Comparison of ENCODE assay signal across 22 mouse cellular contexts in the genomic region with DNA sequence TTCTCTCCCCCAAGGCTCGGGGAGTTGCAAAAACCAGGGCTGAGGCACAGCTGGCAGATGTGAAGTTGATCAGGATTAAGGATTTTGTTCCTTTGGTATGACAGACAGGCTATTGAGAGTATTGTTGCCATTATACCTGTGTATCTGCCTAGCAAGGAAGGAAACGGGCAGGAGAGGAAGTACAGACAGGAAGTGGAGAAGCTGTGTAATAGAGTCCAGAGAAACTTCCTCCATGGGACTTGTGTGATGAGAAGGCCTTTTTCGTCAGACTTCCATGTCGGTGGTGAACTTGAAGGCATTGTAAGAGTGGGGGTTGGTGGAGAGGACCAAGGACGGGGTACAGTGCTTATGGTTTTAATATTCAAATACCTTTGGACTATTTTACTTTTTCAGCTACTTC. TPM values are rescaled to one million over a fixed set of nuclear protein-coding genes. Genes with fewer than 3 reads are reported as not detected.
DNase-seq lines count a peak whose midpoint lies in the region; ATAC-seq and TF ChIP-seq lines count a peak whose summit lies in the region.
"Had no signal": no experiment of that assay in that cellular context is flagged by ENCODE, and none has a peak within 500 bp of the region (broad histone marks: within the 10 kb centered on the region; RNA-seq: fewer than 3 reads in every experiment).

No protein-coding gene starts in this region.

- no peaks in the 10 kb centered on the region for H3K27me3 ChIP-seq in heart, adult 2 months (ENCODE audit: control insufficient read depth, insufficient read depth, low read length)
- H3K27me3 ChIP-seq: embryonic facial prominence, embryonic 12.5 days; forebrain, embryonic 13.5 days; limb, embryonic 13.5 days; neural tube, embryonic 12.5 days had no signal

- WGBS in heart, adult 2 months, result 43% methylated on average over 5 of the region's 5 CpGs

- H3K36me3 ChIP-seq in heart, adult 2 months (ENCODE audit: control insufficient read depth, insufficient read depth, low read length), result peaks cover 3% of the 10 kb centered on the region

- intact Hi-C loops in heart, adult 2 months (cut with DNase I), result loop anchor here (5.0 kb wide), 1 partner anchor 64 kb away; the partner anchor contains the start of gene Arih1
- intact Hi-C loops in left cerebral cortex, adult 2 months (cut with DNase I), result loop anchor here (5.0 kb wide), 1 partner anchor 119 kb away; no protein-coding TSS in a partner anchor
- intact Hi-C loops in left cerebral cortex, postnatal 14 days (cut with DNase I), result no loop called here

- TF ChIP-seq EP300 in heart, adult 2 months (IDR thresholded peaks at IDR 0.05; ENCODE audit: insufficient read depth, low read depth, low read length), result no peak

- peak overlapping the region; percentile 31 for H3K27ac ChIP-seq in heart, adult 2 months
- H3K27ac ChIP-seq in left cerebral cortex, adult 2 months, result peak overlapping the region; percentile 45
- H3K27ac ChIP-seq: embryonic facial prominence, embryonic 12.5 days; forebrain, embryonic 13.5 days; hindbrain, embryonic 14.5 days; limb, embryonic 13.5 days; neural tube, embryonic 12.5 days had no signal

- peaks cover 13% of the 10 kb centered on the region for H3K4me1 ChIP-seq in heart, adult 2 months (ENCODE audit: control insufficient read depth, insufficient read depth, low read length)
- H3K4me1 ChIP-seq: embryonic facial prominence, embryonic 12.5 days; forebrain, embryonic 13.5 days; limb, embryonic 13.5 days; neural tube, embryonic 12.5 days had no signal

- TF ChIP-seq CTCF in heart, adult 2 months (IDR thresholded peaks at IDR 0.05), result no peak
- TF ChIP-seq CTCF in left cerebral cortex, adult 2 months (IDR thresholded peaks at IDR 0.05), result no peak

- H3K9ac ChIP-seq in heart, adult 2 months (ENCODE audit: low read depth, low read length), result no peak overlapping the region
- H3K9ac ChIP-seq: embryonic facial prominence, embryonic 12.5 days; forebrain, embryonic 13.5 days; hindbrain, embryonic 14.5 days; limb, embryonic 13.5 days; neural tube, embryonic 12.5 days had no signal

- no peak for DNase-seq in heart, adult 2 months
- no peak for DNase-seq in heart, adult 11 months
- DNase-seq in left cerebral cortex, adult 2 months (ENCODE audit: extremely low spot score in 1 of 2, low spot score in 2 of 2), result no peak
- DNase-seq in left cerebral cortex, postnatal 14 days (ENCODE audit: low spot score in 2 of 2), result no peak
- DNase-seq in cerebellum, adult 11 months, result no peak
- DNase-seq: cerebellum, adult 9-10 months; thymus, adult 2 months had no signal

- no peak overlapping the region for H3K4me3 ChIP-seq in heart, adult 2 months
- no peak overlapping the region for H3K4me3 ChIP-seq in left cerebral cortex, adult 2 months
- H3K4me3 ChIP-seq: embryonic facial prominence, embryonic 12.5 days; erythroblast, embryonic 14.5 days; forebrain, embryonic 13.5 days; limb, embryonic 13.5 days; neural tube, embryonic 12.5 days had no signal

- 0 out of 2 replicates have a peak, but pooled peaks cover 1% of the 10 kb centered on the region for H3K79me2 ChIP-seq in heart, adult 2 months (replicated peaks; ENCODE audit: control insufficient read depth, insufficient read depth, low read length)

- peak; percentile 65 to 67; a peak in 3 of 4 replicates for ATAC-seq in hematopoietic stem cell, adult 5-6 weeks (replicated peaks in 1 of 2; ENCODE audit: insufficient read depth in 1 of 2, low FRiP score in 2 of 2, low TSS enrichment in 1 of 2, low read depth in 1 of 2, poor library complexity in 2 of 2, severe bottlenecking in 2 of 2)
- ATAC-seq in neutrophil, adult 5-6 weeks (ENCODE audit: extremely low read depth, insufficient number of reproducible peaks, low FRiP score, poor library complexity, severe bottlenecking), result peak; percentile 59; the same call in 1 of the 2 replicates
- ATAC-seq in inflammation-experienced regulatory T-cells, adult 6 months, result no peak
- ATAC-seq: forebrain, embryonic 13.5 days; intestine, embryonic 16.5 days had no signal

- no peak for TF ChIP-seq POLR2A in heart, adult 2 months (IDR thresholded peaks at IDR 0.05; ENCODE audit: insufficient read depth, low read depth, low read length)

RNA-seq across cellular contexts. Expression of gene Tmem202, which starts 11.4 kb away (rescaled TPM):
- total RNA-seq in heart, adult 2 months (2021), result under 1 TPM; 0.37 to 0.84 TPM
- 0.16 and 0.29 TPM in 2 replicates for polyA plus RNA-seq in heart, adult 2 months (2012; rRNA removed)
- 1 to 10 TPM; 3.7 to 4.1 TPM for total RNA-seq in left cerebral cortex, adult 2 months (2021)
- 1 to 10 TPM; 2.0 to 3.5 TPM for total RNA-seq in left cerebral cortex, postnatal 14 days (2021)
- total RNA-seq in hematopoietic stem cell, adult 5-6 weeks (2017), result not detected in 2 replicates
- total RNA-seq in neutrophil, adult 5-6 weeks (2017), result 5.4 and 6.2 TPM in 2 replicates
- not detected for polyA plus RNA-seq in inflammation-experienced regulatory T-cells, adult 6 months (2017; shearing (Covaris generic))
- polyA plus RNA-seq: embryonic facial prominence, embryonic 12.5 days; erythroblast, embryonic 14.5 days; forebrain, embryonic 13.5 days; kidney, embryonic 14.5 days; liver, embryonic 16.5 days; neural tube, embryonic 12.5 days; stomach, embryonic 16.5 days had no signal

RNA-seq across cellular contexts. Expression of gene Hexa, which starts 11.7 kb away (rescaled TPM):
- 10 to 100 TPM; 46.9 to 51.7 TPM for total RNA-seq in heart, adult 2 months (2021)
- polyA plus RNA-seq in heart, adult 2 months (2012; rRNA removed), result 50.6 and 64.4 TPM in 2 replicates
- 10 to 100 TPM; 49.3 to 53.1 TPM for total RNA-seq in left cerebral cortex, adult 2 months (2021)
- total RNA-seq in left cerebral cortex, postnatal 14 days (2021), result 10 to 100 TPM; 40.1 to 43.3 TPM
- total RNA-seq in hematopoietic stem cell, adult 5-6 weeks (2017), result 62.5 and 69.7 TPM in 2 replicates
- 104 and 105 TPM in 2 replicates for total RNA-seq in neutrophil, adult 5-6 weeks (2017)
- 10 to 100 TPM; 15.6 to 38.7 (median 37.6) TPM for polyA plus RNA-seq in inflammation-experienced regulatory T-cells, adult 6 months (2017; shearing (Covaris generic))

RNA-seq across cellular contexts. Expression of gene Celf6, which starts 26.7 kb away (rescaled TPM):
- not detected for total RNA-seq in heart, adult 2 months (2021)
- polyA plus RNA-seq in heart, adult 2 months (2012; rRNA removed), result 0.18 TPM in 1 of 2 replicates, not detected in the other
- 10 to 100 TPM; 28.8 to 30.6 TPM for total RNA-seq in left cerebral cortex, adult 2 months (2021)
- 10 to 100 TPM; 27.1 to 28.5 TPM for total RNA-seq in left cerebral cortex, postnatal 14 days (2021)
- not detected in 2 replicates for total RNA-seq in hematopoietic stem cell, adult 5-6 weeks (2017)
- not detected in 2 replicates for total RNA-seq in neutrophil, adult 5-6 weeks (2017)
- not detected for polyA plus RNA-seq in inflammation-experienced regulatory T-cells, adult 6 months (2017; shearing (Covaris generic))
- total RNA-seq: gastrocnemius, postnatal 25 days; heart, postnatal 10 days had no signal
- polyA plus RNA-seq: erythroblast, embryonic 14.5 days; kidney, embryonic 14.5 days; thymus, adult 2 months had no signal

Comparison
In these comparisons a context has a peak if more than half of its experiments do, and no peak if none do; other contexts are left out.
1. RNA of gene Celf6, which starts 26.7 kb away (total RNA-seq): 28.8 to 30.6 TPM in left cerebral cortex, adult 2 months and 27.1 to 28.5 TPM in left cerebral cortex, postnatal 14 days; not detected in heart, adult 2 months, not detected in hematopoietic stem cell, adult 5-6 weeks and not detected in neutrophil, adult 5-6 weeks; every median in the first group is over 10 times any median in the second.